Mouse (Mus musculus) hindbrain, postnatal 0 days (tissue): Measurements from ENCODE around the gene Nav2. TPM values are rescaled to one million over a fixed set of nuclear protein-coding genes. Genes with fewer than 3 reads are reported as not detected.
A peak's percentile ranks its signal among the peaks of the same experiment; 100 is the strongest.

Experiments used
- ATAC-seq: fragments of 200-750 bp; cut with Nextera tagmentation; 2 replicates; pipeline ENCODE4 v1.8.0; 2017; ENCODE audit warnings: mild to moderate bottlenecking, moderate TSS enrichment, moderate library complexity
- DNase-seq: peaks from one replicate; pipeline ENCODE4 v3.0.0-alpha.2; 2015; ENCODE audit warnings: low spot score
- H3K27ac ChIP-seq: fragments of 300-500 bp; sonication (generic); 2 replicates; pipeline ENCODE4 v1.5.1; 2014; ENCODE audit warnings: mild to moderate bottlenecking
- H3K27me3 ChIP-seq: fragments of 300-500 bp; sonication (generic); 2 replicates; pipeline ENCODE4 v1.6.1; 2014; ENCODE audit warnings: low read length, mixed read lengths; ENCODE audit not compliant: insufficient read depth
- H3K36me3 ChIP-seq: fragments of 300-500 bp; sonication (generic); 2 replicates; pipeline ENCODE4 v1.6.1; 2014; ENCODE audit warnings: low read length, mixed read lengths; ENCODE audit not compliant: insufficient read depth
- H3K4me1 ChIP-seq: fragments of 300-500 bp; sonication (generic); 2 replicates; pipeline ENCODE4 v1.6.1; 2014; ENCODE audit warnings: antibody characterized with exemption, low read length, mixed read lengths; ENCODE audit not compliant: insufficient read depth
- H3K4me2 ChIP-seq: fragments of 300-500 bp; sonication (generic); 2 replicates; pipeline ENCODE4 v1.6.1; 2014; ENCODE audit warnings: low read depth, mild to moderate bottlenecking, low read length, moderate library complexity, mixed read lengths
- H3K4me3 ChIP-seq: fragments of 300-500 bp; sonication (generic); 2 replicates; pipeline ENCODE4 v1.5.1; 2014; ENCODE audit warnings: low read length
- H3K9ac ChIP-seq: fragments of 300-500 bp; sonication (generic); replicated peaks from 2 replicates; pipeline ENCODE4 v1.6.1; 2014; ENCODE audit warnings: mild to moderate bottlenecking, low read length, moderate library complexity, mixed read lengths
- H3K9me3 ChIP-seq: fragments of 300-500 bp; sonication (generic); 2 replicates; pipeline ENCODE4 v1.6.1; 2016; ENCODE audit warnings: low read length, mixed read lengths
- CTCF ChIP-seq: IDR thresholded peaks from 2 replicates; pipeline ENCODE4 v1.5.1; 2016; ENCODE audit warnings: antibody characterized with exemption, control low read depth, low read depth
- WGBS: fragments of 180-500 bp; shearing (Covaris S2); extraction: QIAGEN DNeasy Blood & Tissue Kit; methylation state at CpG from one replicate; pipeline ENCODE4 v1.1.7; 2014; 5-methylcytosine and 5-hydroxymethylcytosine counted together
- polyA plus RNA-seq: library from polyadenylated mRNA; unstranded; fragments of >200 nt; fragmentation: Nextera tagmentation; extraction: Ambion mirVana; gene quantifications from 2 replicates; pipeline ENCODE4 v1.2.1, GENCODE M21; 2015
- total RNA-seq: library from RNA; depleted of rRNA; stranded (reverse); fragments of >200 nt; gene quantifications from 2 replicates; pipeline ENCODE4 v1.2.3, GENCODE M21; 2014

The Nav2 gene
- total and polyA plus RNA-seq, 2 experiments from 2014 or later: 20.1 to 64.7 TPM

GRCm38 (mm10) chr7:49415131-49415530 lies 506.6 kb downstream of the Nav2 start:
- H3K4me3 ChIP-seq: no peak overlapping the region
- no peaks in the 10 kb centered on the region for H3K4me1 ChIP-seq
- H3K9ac ChIP-seq: no peak overlapping the region
- no peaks in the 10 kb centered on the region for H3K36me3 ChIP-seq
- ATAC-seq: 0 out of 2 replicates have a peak, but pooled peaks have one; percentile 27
- H3K27me3 ChIP-seq: no peaks in the 10 kb centered on the region
- H3K27ac ChIP-seq: no peak overlapping the region
- 66% methylated on average over 7 of the region's 7 CpGs for WGBS
- DNase-seq: peak; percentile 40
- TF ChIP-seq CTCF: no peak
- no peak overlapping the region for H3K4me2 ChIP-seq
- no peaks in the 10 kb centered on the region for H3K9me3 ChIP-seq

GRCm38 (mm10) chr7:49415716-49416115 lies 507.2 kb downstream of the Nav2 start:
- Histone ChIP-seq H3K4me3 (no peak overlapping the region), H3K4me2 (no peak overlapping the region), H3K27me3 (no peaks in the 10 kb centered on the region), H3K9me3 (no peaks in the 10 kb centered on the region), H3K36me3 (no peaks in the 10 kb centered on the region), H3K4me1 (no peaks in the 10 kb centered on the region), H3K27ac (no peak overlapping the region), H3K9ac (no peak overlapping the region)
- no peak for TF ChIP-seq CTCF
- WGBS: 56% methylated on average over 12 of the region's 12 CpGs
- DNase-seq (peak; percentile 54), ATAC-seq (peak; percentile 50)

- no peaks in the 10 kb centered on the region for H3K36me3 ChIP-seq
- DNase-seq (no peak), ATAC-seq (no peak)
- H3K27me3 ChIP-seq: no peaks in the 10 kb centered on the region
- no peak overlapping the region for H3K4me2 ChIP-seq
- no peak overlapping the region for H3K27ac ChIP-seq
- no peaks in the 10 kb centered on the region for H3K9me3 ChIP-seq
- H3K4me3 ChIP-seq: no peak overlapping the region
- TF ChIP-seq CTCF: no peak
- 75% methylated on average over 13 of the region's 13 CpGs for WGBS
- no peaks in the 10 kb centered on the region for H3K4me1 ChIP-seq
- H3K9ac ChIP-seq: no peak overlapping the region
These were observed 510.3 kb downstream of the Nav2 start for GRCm38 (mm10) chr7:49418841-49419240.

DNA sequence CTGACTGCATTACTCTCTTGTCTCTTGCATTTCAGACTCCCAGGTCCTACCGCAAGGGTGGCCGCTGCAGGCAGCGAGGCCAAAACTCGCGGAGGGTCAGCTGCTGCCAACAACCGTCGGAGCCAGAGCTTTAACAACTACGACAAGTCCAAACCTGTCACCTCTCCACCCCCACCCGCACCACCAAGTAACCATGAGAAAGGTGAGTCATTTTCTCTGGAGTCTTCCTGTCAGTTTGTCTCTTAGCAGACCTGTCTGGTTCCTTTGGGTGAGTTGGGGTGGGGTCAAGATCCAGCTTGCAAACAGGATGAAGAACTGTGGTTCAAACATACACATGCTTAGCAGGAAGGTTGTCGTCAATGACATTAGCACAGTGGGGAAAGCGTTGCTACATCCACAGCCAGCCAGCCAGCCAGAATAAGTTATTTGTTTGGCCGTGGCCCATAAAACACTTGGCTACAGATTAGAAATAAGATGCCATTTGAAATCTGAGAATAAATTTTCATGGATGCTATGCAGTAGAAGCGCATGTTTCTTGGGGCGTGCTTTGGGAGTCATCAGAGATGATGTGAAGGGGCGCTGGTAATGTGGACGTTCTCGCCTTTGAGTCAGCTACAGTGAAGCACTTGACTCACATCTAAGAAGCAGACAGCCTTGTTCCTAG lies 511.8 kb downstream of the Nav2 start:
- H3K36me3 ChIP-seq: 0 out of 2 replicates have a peak, but pooled peaks cover 4% of the 10 kb centered on the region
- DNase-seq (no peak), ATAC-seq (no peak)
- H3K4me2 ChIP-seq: no peak overlapping the region
- no peaks in the 10 kb centered on the region for H3K4me1 ChIP-seq
- TF ChIP-seq CTCF: no peak
- no peak overlapping the region for H3K9ac ChIP-seq
- no peaks in the 10 kb centered on the region for H3K27me3 ChIP-seq
- 80% methylated on average over 17 of the region's 17 CpGs for WGBS
- no peak overlapping the region for H3K4me3 ChIP-seq
- no peaks in the 10 kb centered on the region for H3K9me3 ChIP-seq
- H3K27ac ChIP-seq: no peak overlapping the region

- H3K4me1 ChIP-seq: no peaks in the 10 kb centered on the region
- no peak for ATAC-seq
These were observed 512.7 kb downstream of the Nav2 start for GRCm38 (mm10) chr7:49421261-49421660.

GRCm38 (mm10) chr7:49423943-49424342 lies 515.4 kb downstream of the Nav2 start:
- 89% methylated on average over 6 of the region's 6 CpGs for WGBS
- ATAC-seq (no peak), DNase-seq (no peak)
- Histone ChIP-seq H3K9me3 (no peaks in the 10 kb centered on the region), H3K4me2 (no peak overlapping the region), H3K9ac (no peak overlapping the region), H3K27me3 (no peaks in the 10 kb centered on the region), H3K36me3 (0 out of 2 replicates have a peak, but pooled peaks cover 4% of the 10 kb centered on the region), H3K4me1 (no peaks in the 10 kb centered on the region), H3K4me3 (no peak overlapping the region), H3K27ac (no peak overlapping the region)
- no peak for TF ChIP-seq CTCF

More at GRCm38 (mm10) chr7:49421261-49421660, 512.7 kb downstream of the Nav2 start:
- 76% methylated on average over 4 of the region's 4 CpGs for WGBS
- no peak for TF ChIP-seq CTCF
- no peak for DNase-seq
- Histone ChIP-seq H3K27ac (no peak overlapping the region), H3K36me3 (0 out of 2 replicates have a peak, but pooled peaks cover 4% of the 10 kb centered on the region), H3K4me2 (no peak overlapping the region), H3K27me3 (no peaks in the 10 kb centered on the region), H3K9me3 (no peaks in the 10 kb centered on the region), H3K9ac (no peak overlapping the region), H3K4me3 (no peak overlapping the region)

DNA sequence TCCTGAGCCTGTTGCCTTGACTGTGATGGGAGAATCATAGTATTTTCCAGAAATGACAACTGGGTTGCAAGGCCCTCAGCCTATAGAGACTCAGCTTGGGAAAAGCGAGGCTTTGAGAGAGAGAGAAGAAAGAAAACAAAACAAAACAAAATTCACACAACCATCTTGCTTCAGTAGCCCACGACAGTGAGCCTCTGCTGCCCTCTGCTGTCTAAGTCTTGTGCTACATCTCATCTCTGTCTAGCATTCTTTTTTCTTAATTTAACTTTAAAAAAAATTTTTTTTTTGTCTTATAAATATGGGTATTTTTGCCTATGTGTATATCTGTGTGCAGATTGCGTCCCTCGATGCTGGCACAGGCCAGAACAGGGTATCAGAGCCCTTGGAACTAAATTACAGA lies 517.5 kb downstream of the Nav2 start:
- H3K4me1 ChIP-seq: no peaks in the 10 kb centered on the region
- no peak overlapping the region for H3K4me2 ChIP-seq
- H3K4me3 ChIP-seq: no peak overlapping the region
- TF ChIP-seq CTCF: peak; percentile 81
- DNase-seq (peak; percentile 81), ATAC-seq (no peak)
- WGBS: 47% methylated on average over 4 of the region's 4 CpGs
- no peaks in the 10 kb centered on the region for H3K9me3 ChIP-seq
- no peak overlapping the region for H3K27ac ChIP-seq
- no peak overlapping the region for H3K9ac ChIP-seq
- H3K27me3 ChIP-seq: no peaks in the 10 kb centered on the region
- H3K36me3 ChIP-seq: 0 out of 2 replicates have a peak, but pooled peaks cover 4% of the 10 kb centered on the region
